Mouse (Mus musculus) midbrain, embryonic 14.5 days (tissue): ENCODE measurements around the gene Prkg1. TPM values are rescaled to one million over a fixed set of nuclear protein-coding genes. Genes with fewer than 3 reads are reported as not detected.

Experiments
- ATAC-seq: fragments of 200-750 bp; cut with Nextera tagmentation; 2 replicates; pipeline ENCODE4 v1.8.0; 2017; ENCODE audit warnings: moderate number of reproducible peaks, moderate library complexity; ENCODE audit not compliant: low FRiP score, low TSS enrichment
- DNase-seq: peaks from one replicate; pipeline ENCODE4 v3.0.0-alpha.2; 2015
- H3K27ac ChIP-seq: fragments of 300-500 bp; sonication (generic); replicated peaks from 2 replicates; pipeline ENCODE4 v1.5.1; 2014; ENCODE audit warnings: mild to moderate bottlenecking, low read depth, low read length, moderate library complexity
- H3K27me3 ChIP-seq: fragments of 300-500 bp; sonication (generic); 2 replicates; pipeline ENCODE4 v1.6.1; 2014; ENCODE audit warnings: low read length, control low read depth, mixed read lengths; ENCODE audit not compliant: control insufficient read depth, insufficient read depth
- H3K36me3 ChIP-seq: fragments of 300-500 bp; sonication (generic); 2 replicates; pipeline ENCODE4 v1.6.1; 2014; ENCODE audit warnings: low read length, control low read depth; ENCODE audit not compliant: control insufficient read depth, insufficient read depth
- H3K4me1 ChIP-seq: fragments of 300-500 bp; sonication (generic); 2 replicates; pipeline ENCODE4 v1.6.1; 2014; ENCODE audit warnings: mild to moderate bottlenecking, antibody characterized with exemption, low read length, control low read depth; ENCODE audit not compliant: control insufficient read depth, insufficient read depth
- H3K4me2 ChIP-seq: fragments of 300-500 bp; sonication (generic); 2 replicates; pipeline ENCODE4 v1.6.1; 2014; ENCODE audit warnings: mild to moderate bottlenecking, low read length, moderate library complexity
- H3K4me3 ChIP-seq: fragments of 300-500 bp; sonication (generic); replicated peaks from 2 replicates; pipeline ENCODE4 v1.5.1; 2014; ENCODE audit warnings: low read depth, low read length
- H3K9ac ChIP-seq: fragments of 300-500 bp; sonication (generic); replicated peaks from 2 replicates; pipeline ENCODE4 v1.6.1; 2014; ENCODE audit warnings: mild to moderate bottlenecking, low read length, moderate library complexity
- H3K9me3 ChIP-seq: fragments of 300-500 bp; sonication (generic); 2 replicates; pipeline ENCODE4 v1.6.1; 2016; ENCODE audit warnings: low read length, control low read depth, mixed read lengths; ENCODE audit not compliant: control insufficient read depth
- WGBS: fragments of 180-500 bp; shearing (Covaris S2); extraction: QIAGEN DNeasy Blood & Tissue Kit; methylation state at CpG from one replicate; pipeline ENCODE4 v1.1.7; 2014; 5-methylcytosine and 5-hydroxymethylcytosine counted together
- polyA plus RNA-seq: library from polyadenylated mRNA; unstranded; fragments of >200 nt; fragmentation: Nextera tagmentation; extraction: Ambion mirVana; gene quantifications from 2 replicates; pipeline ENCODE4 v1.2.1, GENCODE M21; 2014

Prkg1 gene
- polyA plus RNA-seq, 1 experiment from 2014 or later = 3.9 TPM

DNA sequence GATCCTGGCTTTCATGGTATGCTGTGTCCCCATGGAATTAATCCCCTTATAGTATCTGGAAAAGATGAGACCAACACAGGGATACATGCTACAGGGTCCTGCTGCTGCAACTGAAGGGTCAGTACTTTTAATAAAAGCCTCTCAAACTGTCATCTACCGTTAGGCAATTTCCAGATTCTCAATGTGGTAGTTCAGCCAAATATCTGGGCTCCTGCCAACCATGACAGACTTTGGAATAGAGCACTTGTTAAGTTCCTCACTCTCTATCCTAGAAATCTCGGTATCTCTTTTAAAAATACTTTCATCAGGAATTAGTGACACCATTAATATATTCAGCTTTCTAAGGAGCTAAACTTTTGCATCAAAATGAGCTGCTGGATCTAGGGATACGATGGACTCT, 428.5 kb downstream of the Prkg1 start:
- DNase-seq = no peak
- ATAC-seq = no peak
- H3K4me3 ChIP-seq = no peak overlapping the region
- H3K9ac ChIP-seq = no peak overlapping the region
- no peaks in the 10 kb centered on the region for H3K36me3 ChIP-seq
- WGBS = 57% methylated on average over 3 of the region's 3 CpGs
- H3K27ac ChIP-seq = no peak overlapping the region
- H3K27me3 ChIP-seq = no peaks in the 10 kb centered on the region
- no peaks in the 10 kb centered on the region for H3K9me3 ChIP-seq
- H3K4me1 ChIP-seq = no peaks in the 10 kb centered on the region
- H3K4me2 ChIP-seq = no peak overlapping the region

GRCm38 (mm10) chr19:31329893-31330292, 434.9 kb downstream of the Prkg1 start:
- DNase-seq = no peak
- Histone ChIP-seq H3K4me2 (no peak overlapping the region), H3K4me1 (no peaks in the 10 kb centered on the region), H3K36me3 (no peaks in the 10 kb centered on the region), H3K27ac (no peak overlapping the region), H3K4me3 (no peak overlapping the region), H3K27me3 (no peaks in the 10 kb centered on the region), H3K9ac (no peak overlapping the region), H3K9me3 (no peaks in the 10 kb centered on the region)
- 75% methylated on average over 5 of the region's 5 CpGs for WGBS
- no peak for ATAC-seq

DNA sequence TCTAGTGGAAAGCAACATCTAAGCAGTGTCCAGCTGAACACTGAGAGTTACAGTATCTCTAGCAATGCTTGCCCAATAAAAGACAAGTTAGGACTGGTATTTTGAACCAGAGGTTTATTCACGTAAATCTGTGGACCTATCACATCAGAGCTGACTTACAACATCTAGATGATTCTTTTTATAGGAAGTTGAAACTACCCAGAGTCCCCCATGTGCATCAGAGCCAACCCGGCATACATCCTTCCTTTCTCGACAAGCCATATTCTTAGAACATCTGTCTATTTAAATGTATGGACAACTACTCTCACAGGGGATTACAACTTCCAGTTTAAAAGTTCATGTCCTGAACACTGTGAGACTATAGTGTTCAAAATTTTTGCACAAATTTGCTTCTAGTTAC, 460.1 kb downstream of the Prkg1 start:
- H3K4me2 ChIP-seq = no peak overlapping the region
- no peak overlapping the region for H3K4me3 ChIP-seq
- no peaks in the 10 kb centered on the region for H3K36me3 ChIP-seq
- DNase-seq = no peak
- no peaks in the 10 kb centered on the region for H3K9me3 ChIP-seq
- no peaks in the 10 kb centered on the region for H3K4me1 ChIP-seq
- no peak overlapping the region for H3K27ac ChIP-seq
- WGBS = 92% methylated on average over 3 of the region's 3 CpGs
- no peak for ATAC-seq
- H3K27me3 ChIP-seq = no peaks in the 10 kb centered on the region
- no peak overlapping the region for H3K9ac ChIP-seq

- ATAC-seq = no peak
- DNase-seq = no peak
- no peaks in the 10 kb centered on the region for H3K36me3 ChIP-seq
- no peak overlapping the region for H3K4me2 ChIP-seq
- no peak overlapping the region for H3K9ac ChIP-seq
- no peaks in the 10 kb centered on the region for H3K4me1 ChIP-seq
- no peak overlapping the region for H3K4me3 ChIP-seq
- no peaks in the 10 kb centered on the region for H3K9me3 ChIP-seq
- 70% methylated on average over 2 of the region's 2 CpGs for WGBS
- no peaks in the 10 kb centered on the region for H3K27me3 ChIP-seq
- H3K27ac ChIP-seq = no peak overlapping the region
Measured at GRCm38 (mm10) chr19:31291231-31291630, 473.6 kb downstream of the Prkg1 start.

- WGBS = 42% methylated on average over 3 of the region's 3 CpGs
- Histone ChIP-seq H3K4me1 (peaks cover 3% of the 10 kb centered on the region; the same call in 1 of the 2 replicates), H3K4me2 (no peak overlapping the region), H3K4me3 (no peak overlapping the region), H3K9me3 (no peaks in the 10 kb centered on the region), H3K9ac (no peak overlapping the region), H3K36me3 (no peaks in the 10 kb centered on the region), H3K27ac (no peak overlapping the region), H3K27me3 (no peaks in the 10 kb centered on the region)
- no peak for ATAC-seq
- peak; percentile 20 for DNase-seq
Measured at GRCm38 (mm10) chr19:31284581-31284980, 480.3 kb downstream of the Prkg1 start.

GRCm38 (mm10) chr19:31284126-31284525, 480.7 kb downstream of the Prkg1 start:
- H3K27me3 ChIP-seq = no peaks in the 10 kb centered on the region
- DNase-seq = no peak
- 93% methylated on average over 7 of the region's 7 CpGs for WGBS
- H3K4me1 ChIP-seq = peaks cover 3% of the 10 kb centered on the region; the same call in 1 of the 2 replicates
- no peak overlapping the region for H3K27ac ChIP-seq
- H3K9ac ChIP-seq = no peak overlapping the region
- ATAC-seq = no peak
- no peak overlapping the region for H3K4me3 ChIP-seq
- H3K9me3 ChIP-seq = no peaks in the 10 kb centered on the region
- no peaks in the 10 kb centered on the region for H3K36me3 ChIP-seq
- no peak overlapping the region for H3K4me2 ChIP-seq

- no peak for ATAC-seq
- H3K9me3 ChIP-seq = no peaks in the 10 kb centered on the region
Measured at GRCm38 (mm10) chr19:31283617-31284016, 481.2 kb downstream of the Prkg1 start.

DNA sequence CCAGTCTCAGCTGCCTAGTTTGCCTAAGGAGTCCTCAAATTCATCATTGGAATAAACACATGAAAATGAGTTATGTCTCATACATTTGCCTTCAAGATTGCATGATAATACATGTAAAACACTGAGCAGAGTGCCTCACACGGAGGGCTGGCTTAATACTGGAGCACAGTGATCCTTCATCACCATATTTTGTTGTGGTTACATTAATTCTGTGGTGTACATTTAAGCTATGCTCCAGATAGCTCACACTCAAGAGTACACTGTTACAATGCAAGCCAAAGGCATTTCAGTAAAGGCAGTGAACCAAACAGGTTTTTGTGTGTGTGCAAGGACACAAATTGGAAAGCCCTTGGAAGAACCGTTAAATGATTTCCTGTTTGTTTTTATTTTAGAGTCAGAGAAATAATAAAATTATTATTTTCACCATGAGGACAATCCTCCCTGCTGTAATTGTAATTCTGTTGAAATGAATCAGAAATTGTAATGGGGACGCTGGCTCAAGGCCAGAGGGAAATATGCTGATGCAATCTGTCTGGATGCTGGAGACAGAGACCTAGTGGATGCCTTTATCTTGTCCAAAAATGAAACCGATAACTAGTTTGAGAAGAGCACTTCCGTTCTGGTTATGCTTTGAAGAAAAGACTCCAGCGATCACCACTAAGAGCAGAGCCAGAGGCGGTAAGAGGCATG, 484.9 kb downstream of the Prkg1 start:
- no peaks in the 10 kb centered on the region for H3K9me3 ChIP-seq
- no peak overlapping the region for H3K4me2 ChIP-seq
- peaks cover 3% of the 10 kb centered on the region; the same call in 1 of the 2 replicates for H3K4me1 ChIP-seq
- ATAC-seq = no peak
- no peak overlapping the region for H3K4me3 ChIP-seq
- no peak overlapping the region for H3K9ac ChIP-seq
- H3K27me3 ChIP-seq = no peaks in the 10 kb centered on the region
- no peaks in the 10 kb centered on the region for H3K36me3 ChIP-seq
- H3K27ac ChIP-seq = no peak overlapping the region
- WGBS = 80% methylated on average over 7 of the region's 7 CpGs
- peak; percentile 22 for DNase-seq

More at GRCm38 (mm10) chr19:31283617-31284016, 481.2 kb downstream of the Prkg1 start:
- WGBS = 77% methylated on average over 2 of the region's 2 CpGs
- peaks cover 3% of the 10 kb centered on the region; the same call in 1 of the 2 replicates for H3K4me1 ChIP-seq
- no peak overlapping the region for H3K4me2 ChIP-seq
- H3K36me3 ChIP-seq = no peaks in the 10 kb centered on the region
- no peaks in the 10 kb centered on the region for H3K27me3 ChIP-seq
- DNase-seq = no peak
- H3K27ac ChIP-seq = no peak overlapping the region
- no peak overlapping the region for H3K9ac ChIP-seq
- H3K4me3 ChIP-seq = no peak overlapping the region

DNA sequence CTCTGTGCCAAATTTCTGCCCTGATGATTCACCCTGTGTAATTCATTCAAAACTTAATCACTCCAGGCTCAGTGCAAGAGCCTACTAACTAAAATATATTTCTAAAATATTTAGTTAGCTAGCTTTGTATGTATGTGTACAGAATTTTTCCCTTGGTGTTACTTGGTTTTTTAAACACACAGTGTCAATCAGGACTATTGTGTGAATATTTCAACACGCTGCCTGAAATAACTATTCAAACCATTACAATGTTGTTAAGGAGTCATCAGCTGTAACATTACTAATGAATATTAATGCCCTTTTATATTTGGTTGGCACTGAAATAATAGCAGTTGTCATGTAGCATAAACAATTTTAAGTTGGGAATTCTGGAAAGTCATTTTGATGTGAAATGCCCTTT, 502.4 kb downstream of the Prkg1 start:
- Histone ChIP-seq H3K4me1 (no peaks in the 10 kb centered on the region), H3K27ac (no peak overlapping the region), H3K4me2 (no peak overlapping the region), H3K4me3 (no peak overlapping the region), H3K9ac (no peak overlapping the region), H3K27me3 (no peaks in the 10 kb centered on the region), H3K9me3 (no peaks in the 10 kb centered on the region), H3K36me3 (no peaks in the 10 kb centered on the region)
- no peak for ATAC-seq
- DNase-seq = no peak
- 34% methylated on average over 1 of the region's 1 CpGs for WGBS
